Comparison of ENCODE assay signal across 8 mouse cellular contexts in genomic region chr7:83882633-83883275, GRCm38 (mm10). TPM values are rescaled to one million over a fixed set of nuclear protein-coding genes. Genes with fewer than 3 reads are reported as not detected.
A peak's percentile ranks its signal among the peaks of the same experiment; 100 is the strongest.
DNase-seq lines count a peak whose midpoint lies in the region; ATAC-seq and TF ChIP-seq lines count a peak whose summit lies in the region.

No protein-coding gene starts in this region.

- H3K27ac ChIP-seq in forebrain, postnatal 0 days (ENCODE audit: low read depth, low read length): peak overlapping the region; percentile 95
- H3K27ac ChIP-seq in hindbrain, embryonic 12.5 days: peak overlapping the region; percentile 95
- H3K27ac ChIP-seq in small intestine, adult 2 months (ENCODE audit: insufficient read depth, low read depth, low read length): peak overlapping the region; percentile 89

- peak overlapping the region; percentile 81 for H3K4me3 ChIP-seq in forebrain, postnatal 0 days (ENCODE audit: low read depth, low read length)
- peak overlapping the region; percentile 82 for H3K4me3 ChIP-seq in hindbrain, embryonic 12.5 days
- H3K4me3 ChIP-seq in small intestine, adult 2 months (ENCODE audit: low read depth, low read length): peak overlapping the region; percentile 68

- no peaks in the 10 kb centered on the region for H3K27me3 ChIP-seq in forebrain, postnatal 0 days (ENCODE audit: insufficient read depth, low read length)
- no peaks in the 10 kb centered on the region for H3K27me3 ChIP-seq in hindbrain, embryonic 12.5 days
- no peaks in the 10 kb centered on the region for H3K27me3 ChIP-seq in small intestine, adult 2 months (ENCODE audit: control insufficient read depth, insufficient read depth, low read length)

- peak; percentile 43; the same call in 1 of the 2 replicates for TF ChIP-seq POLR2A in small intestine, adult 2 months (IDR thresholded peaks at IDR 0.05; ENCODE audit: low read depth, low read length)

- 23% methylated on average over 54 of the region's 56 CpGs for WGBS in forebrain, postnatal 0 days
- 20% methylated on average over 55 of the region's 56 CpGs for WGBS in hindbrain, embryonic 12.5 days
- WGBS in small intestine, adult 2 months: 9% methylated on average over 56 of the region's 56 CpGs

- peak overlapping the region; percentile 72 for H3K4me2 ChIP-seq in forebrain, postnatal 0 days (ENCODE audit: low read depth)
- peak overlapping the region; percentile 95 for H3K4me2 ChIP-seq in hindbrain, embryonic 12.5 days (replicated peaks)

- DNase-seq in heart, adult 11 months: peak; percentile 98
- DNase-seq in heart, adult 8-10 months (ENCODE audit: low spot score): no peak
- DNase-seq in cerebellum, adult 8-10 months: peak; percentile 50
- no peak for DNase-seq in forebrain, postnatal 0 days
- peak; percentile 24 to 34 for DNase-seq in left cerebral cortex, postnatal 14 days (ENCODE audit: low spot score in 2 of 2)

- no peak for TF ChIP-seq CTCF in forebrain, postnatal 0 days (IDR thresholded peaks at IDR 0.05; ENCODE audit: low read depth)
- TF ChIP-seq CTCF in small intestine, adult 2 months (IDR thresholded peaks at IDR 0.05; ENCODE audit: extremely low read depth, insufficient read length, insufficient replicate concordance, low read depth, low read length): no peak

- intact Hi-C loops in left cerebral cortex, postnatal 14 days (cut with DNase I): loop anchor here (5.0 to 10.0 kb wide), 2 partner anchors 70 to 318 kb away; no protein-coding TSS in a partner anchor

- H3K4me1 ChIP-seq in forebrain, postnatal 0 days (ENCODE audit: insufficient read depth): peaks cover 46% of the 10 kb centered on the region
- peaks cover 52% of the 10 kb centered on the region for H3K4me1 ChIP-seq in hindbrain, embryonic 12.5 days
- H3K4me1 ChIP-seq in small intestine, adult 2 months (ENCODE audit: control insufficient read depth, insufficient read depth, insufficient read length, low read length): peaks cover 20% of the 10 kb centered on the region

- no peaks in the 10 kb centered on the region for H3K36me3 ChIP-seq in forebrain, postnatal 0 days (ENCODE audit: insufficient read depth)
- no peaks in the 10 kb centered on the region for H3K36me3 ChIP-seq in hindbrain, embryonic 12.5 days
- no peaks in the 10 kb centered on the region; the same call in 1 of the 2 replicates for H3K36me3 ChIP-seq in small intestine, adult 2 months (ENCODE audit: control insufficient read depth, insufficient read depth, low read length)

- peak; percentile 10 for ATAC-seq in forebrain, postnatal 0 days
- peak; percentile 26 for ATAC-seq in hindbrain, embryonic 12.5 days (ENCODE audit: low FRiP score)
- ATAC-seq in megakaryocyte, adult 5-6 weeks (ENCODE audit: poor library complexity, severe bottlenecking): 0 out of 2 replicates have a peak, but pooled peaks have one; percentile 7

- no peaks in the 10 kb centered on the region for H3K9me3 ChIP-seq in forebrain, postnatal 0 days (ENCODE audit: low read length)
- H3K9me3 ChIP-seq in hindbrain, embryonic 12.5 days (replicated peaks): no peaks in the 10 kb centered on the region

- peak overlapping the region; percentile 93 for H3K9ac ChIP-seq in forebrain, postnatal 0 days
- peak overlapping the region; percentile 89 for H3K9ac ChIP-seq in hindbrain, embryonic 12.5 days

RNA-seq across cellular contexts. Expression of gene Tlnrd1, which starts 1.4 kb away (rescaled TPM):
- 1 to 10 TPM; 5.0 to 7.7 (median 6.1) TPM for total RNA-seq in heart, adult 8-10 months (2022)
- 35.3 and 38.0 TPM in 2 replicates for total RNA-seq in forebrain, postnatal 0 days (2014; rRNA removed)
- polyA plus RNA-seq in forebrain, postnatal 0 days (2015; fragmentation: Nextera tagmentation; extraction: Ambion mirVana): 9.8 and 10.8 TPM in 2 replicates
- 19.0 and 21.8 TPM in 2 replicates for polyA plus RNA-seq in hindbrain, embryonic 12.5 days (2016; fragmentation: Nextera tagmentation; extraction: Ambion mirVana)
- total RNA-seq in left cerebral cortex, postnatal 14 days (2021): 10 to 100 TPM; 18.5 to 20.7 TPM
- 13.8 and 14.3 TPM in 2 replicates for total RNA-seq in megakaryocyte, adult 5-6 weeks (2015)
- total RNA-seq in megakaryocyte, adult 5-6 weeks (2017): 5.7 and 10.5 TPM in 2 replicates
- 62.0 and 117 TPM in 2 replicates for polyA plus RNA-seq in small intestine, adult 2 months (2012; rRNA removed)

RNA-seq across cellular contexts. Expression of gene Mesd, which starts 1.5 kb away (rescaled TPM):
- total RNA-seq in heart, adult 8-10 months (2022): 10 to 100 TPM; 42.9 to 57.8 (median 53.9) TPM
- total RNA-seq in forebrain, postnatal 0 days (2014; rRNA removed): 30.1 and 32.1 TPM in 2 replicates
- 63.9 and 76.9 TPM in 2 replicates for polyA plus RNA-seq in forebrain, postnatal 0 days (2015; fragmentation: Nextera tagmentation; extraction: Ambion mirVana)
- polyA plus RNA-seq in hindbrain, embryonic 12.5 days (2016; fragmentation: Nextera tagmentation; extraction: Ambion mirVana): 91.1 and 95.7 TPM in 2 replicates
- total RNA-seq in left cerebral cortex, postnatal 14 days (2021): 10 to 100 TPM; 44.6 to 54.9 TPM
- total RNA-seq in megakaryocyte, adult 5-6 weeks (2015): 16.9 and 18.4 TPM in 2 replicates
- 24.3 and 25.8 TPM in 2 replicates for total RNA-seq in megakaryocyte, adult 5-6 weeks (2017)
- polyA plus RNA-seq in small intestine, adult 2 months (2012; rRNA removed): 2.2 and 2.4 TPM in 2 replicates

Comparison
In these comparisons a context has a peak if more than half of its experiments do, and no peak if none do; other contexts are left out.
1. DNase-seq: peak in heart, adult 11 months (single experiment), cerebellum, adult 8-10 months (single experiment) and left cerebral cortex, postnatal 14 days (2 of 2); none in heart, adult 8-10 months (single experiment) and forebrain, postnatal 0 days (single experiment).
2. Peak in every context shown above with its lines, with median percentiles within 50 percentile points of each other: ATAC-seq, H3K27ac ChIP-seq and H3K4me3 ChIP-seq.